Comparison of ENCODE assay signal across 9 mouse cellular contexts in the genomic region with DNA sequence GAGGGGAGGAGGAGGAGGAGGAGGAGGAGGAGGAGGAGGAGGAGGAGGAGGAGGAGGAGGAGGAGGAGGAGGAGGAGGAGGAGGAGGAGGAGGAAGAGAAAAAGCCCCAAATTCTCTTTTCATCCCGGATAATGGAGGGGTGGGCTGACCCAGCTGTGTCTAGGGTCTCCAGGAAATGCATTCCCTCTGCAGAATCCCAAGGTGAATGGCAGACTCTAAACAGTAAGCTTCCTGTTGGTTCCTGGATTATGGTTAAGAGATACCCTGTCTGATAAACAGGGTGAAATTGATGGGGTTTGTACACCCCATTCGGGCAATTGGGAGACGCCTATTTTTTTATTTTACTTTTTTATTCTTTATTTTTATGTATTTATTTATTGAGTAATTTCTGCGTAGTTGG. TPM values are rescaled to one million over a fixed set of nuclear protein-coding genes. Genes with fewer than 3 reads are reported as not detected.
DNase-seq lines count a peak whose midpoint lies in the region; ATAC-seq lines count a peak whose summit lies in the region.
"Had no signal": no experiment of that assay in that cellular context is flagged by ENCODE, and none has a peak within 500 bp of the region (broad histone marks: within the 10 kb centered on the region; RNA-seq: fewer than 3 reads in every experiment).

No protein-coding gene starts in this region.

- no peaks in the 10 kb centered on the region; the same call in 1 of the 2 replicates for H3K4me1 ChIP-seq in midbrain, embryonic 10.5 days
- no peaks in the 10 kb centered on the region for H3K4me1 ChIP-seq in midbrain, embryonic 11.5 days (ENCODE audit: control insufficient read depth, insufficient read depth, low read length)
- H3K4me1 ChIP-seq in limb, embryonic 10.5 days = no peaks in the 10 kb centered on the region
- peaks cover 5% of the 10 kb centered on the region; the same call in 1 of the 2 replicates for H3K4me1 ChIP-seq in neural tube, embryonic 15.5 days

- H3K4me3 ChIP-seq in midbrain, embryonic 10.5 days = peak overlapping the region; percentile 65
- no peak overlapping the region for H3K4me3 ChIP-seq in midbrain, embryonic 11.5 days (ENCODE audit: low read depth, low read length)
- H3K4me3 ChIP-seq in limb, embryonic 10.5 days = peak overlapping the region; percentile 60
- peak overlapping the region; percentile 23 for H3K4me3 ChIP-seq in neural tube, embryonic 15.5 days (replicated peaks)

- no peak overlapping the region for H3K9ac ChIP-seq in midbrain, embryonic 11.5 days (ENCODE audit: low read length)
- no peak overlapping the region for H3K9ac ChIP-seq in neural tube, embryonic 15.5 days (replicated peaks)

- no peak for ATAC-seq in midbrain, embryonic 11.5 days (ENCODE audit: low FRiP score)
- peak; percentile 33; the same call in 1 of the 2 replicates for ATAC-seq in neural tube, embryonic 15.5 days (ENCODE audit: low FRiP score)

- no peaks in the 10 kb centered on the region for H3K36me3 ChIP-seq in midbrain, embryonic 10.5 days
- H3K36me3 ChIP-seq in midbrain, embryonic 11.5 days (ENCODE audit: control insufficient read depth, insufficient read depth, low read length) = no peaks in the 10 kb centered on the region
- no peaks in the 10 kb centered on the region for H3K36me3 ChIP-seq in limb, embryonic 10.5 days
- no peaks in the 10 kb centered on the region for H3K36me3 ChIP-seq in neural tube, embryonic 15.5 days

- H3K4me2 ChIP-seq in midbrain, embryonic 11.5 days = no peak overlapping the region
- H3K4me2 ChIP-seq in neural tube, embryonic 15.5 days = peak overlapping the region; percentile 63

- H3K9me3 ChIP-seq in midbrain, embryonic 10.5 days (replicated peaks) = 0 out of 2 replicates have a peak, but pooled peaks cover 3% of the 10 kb centered on the region
- no peaks in the 10 kb centered on the region for H3K9me3 ChIP-seq in midbrain, embryonic 11.5 days (ENCODE audit: control insufficient read depth, low read length)
- no peaks in the 10 kb centered on the region for H3K9me3 ChIP-seq in limb, embryonic 10.5 days (replicated peaks)
- no peaks in the 10 kb centered on the region for H3K9me3 ChIP-seq in neural tube, embryonic 15.5 days (replicated peaks)

- peak; percentile 56 for DNase-seq in cerebellum, adult 9-10 months
- no peak for DNase-seq in cerebellum, postnatal 4 days (ENCODE audit: low spot score in 2 of 2)
- DNase-seq in midbrain, embryonic 10.5 days (ENCODE audit: low spot score) = no peak
- no peak for DNase-seq in midbrain, embryonic 11.5 days (ENCODE audit: low spot score, missing footprints)
- DNase-seq in limb, embryonic 10.5 days (ENCODE audit: low spot score) = no peak
- no peak for DNase-seq in kidney, postnatal 36 days
- DNase-seq in testis, postnatal 14 days (ENCODE audit: low spot score) = no peak

- peak overlapping the region; percentile 85 for H3K27ac ChIP-seq in midbrain, embryonic 10.5 days (replicated peaks)
- no peak overlapping the region for H3K27ac ChIP-seq in midbrain, embryonic 11.5 days (ENCODE audit: low read depth, low read length)
- H3K27ac ChIP-seq in limb, embryonic 10.5 days = peak overlapping the region; percentile 83; the same call in 1 of the 2 replicates
- H3K27ac ChIP-seq in neural tube, embryonic 15.5 days (replicated peaks) = no peak overlapping the region
- H3K27ac ChIP-seq: liver, embryonic 14.5 days had no signal

- no peaks in the 10 kb centered on the region for H3K27me3 ChIP-seq in midbrain, embryonic 10.5 days (ENCODE audit: low read depth, poor library complexity, severe bottlenecking)
- H3K27me3 ChIP-seq in midbrain, embryonic 11.5 days (ENCODE audit: control insufficient read depth, insufficient read depth, low read length) = no peaks in the 10 kb centered on the region
- H3K27me3 ChIP-seq in limb, embryonic 10.5 days (ENCODE audit: low read depth, poor library complexity, severe bottlenecking) = no peaks in the 10 kb centered on the region
- H3K27me3 ChIP-seq in neural tube, embryonic 15.5 days (replicated peaks) = no peaks in the 10 kb centered on the region

- WGBS in midbrain, embryonic 10.5 days = 68% methylated on average over 4 of the region's 4 CpGs
- 76% methylated on average over 4 of the region's 4 CpGs for WGBS in midbrain, embryonic 11.5 days
- WGBS in limb, embryonic 10.5 days = 77% methylated on average over 4 of the region's 4 CpGs
- WGBS in neural tube, embryonic 15.5 days = 73% methylated on average over 4 of the region's 4 CpGs

RNA-seq across cellular contexts. Expression of a gene that starts 1.0 kb away (rescaled TPM):
- polyA plus RNA-seq in midbrain, embryonic 10.5 days (2016; fragmentation: Nextera tagmentation; extraction: Ambion mirVana) = 11.0 and 11.9 TPM in 2 replicates
- polyA plus RNA-seq in midbrain, embryonic 11.5 days (2014; fragmentation: Nextera tagmentation; extraction: Ambion mirVana) = 11.7 and 13.3 TPM in 2 replicates
- 7.7 and 9.5 TPM in 2 replicates for polyA plus RNA-seq in limb, embryonic 10.5 days (2016; fragmentation: Nextera tagmentation; extraction: Ambion mirVana)
- polyA plus RNA-seq in neural tube, embryonic 15.5 days (2015; fragmentation: Nextera tagmentation; extraction: Ambion mirVana) = 9.3 and 10.4 TPM in 2 replicates

RNA-seq across cellular contexts. Expression of a gene that starts 54.4 kb away (rescaled TPM):
- 0.21 TPM in 2 replicates for polyA plus RNA-seq in midbrain, embryonic 10.5 days (2016; fragmentation: Nextera tagmentation; extraction: Ambion mirVana)
- 0.22 and 0.26 TPM in 2 replicates for polyA plus RNA-seq in midbrain, embryonic 11.5 days (2014; fragmentation: Nextera tagmentation; extraction: Ambion mirVana)
- 0.16 and 0.23 TPM in 2 replicates for polyA plus RNA-seq in limb, embryonic 10.5 days (2016; fragmentation: Nextera tagmentation; extraction: Ambion mirVana)
- polyA plus RNA-seq in neural tube, embryonic 15.5 days (2015; fragmentation: Nextera tagmentation; extraction: Ambion mirVana) = 0.64 and 0.77 TPM in 2 replicates

Comparison
In these comparisons a context has a peak if more than half of its experiments do, and no peak if none do; other contexts are left out.
1. H3K27ac ChIP-seq: peak in midbrain, embryonic 10.5 days (single experiment) and limb, embryonic 10.5 days (single experiment); none in midbrain, embryonic 11.5 days (single experiment) and neural tube, embryonic 15.5 days (single experiment).